Mouse (Mus musculus) G1E (cell line): ENCODE measurements around the gene Ubn1.

Experiments used
- CTCF ChIP-seq: IDR thresholded peaks from 2 replicates; pipeline ENCODE4 v1.5.1; 2012; ENCODE audit warnings: low read depth, low read length, inconsistent platforms, mixed read lengths
- GATA1 ChIP-seq: IDR thresholded peaks from 2 replicates; pipeline ENCODE4 v1.6.1; 2012; ENCODE audit warnings: borderline replicate concordance, low read length, inconsistent platforms, mixed read lengths

- TF ChIP-seq GATA1 (no peak), CTCF (no peak)
These were observed 13.6 kb downstream of the Ubn1 start for GRCm38 (mm10) chr16:5063472-5063871.
